Mouse (Mus musculus) G1E-ER4 (cell line): ENCODE measurements around the gene Sphk2. TPM values are rescaled to one million over a fixed set of nuclear protein-coding genes. Genes with fewer than 3 reads are reported as not detected.

Experiments used
- GATA1 ChIP-seq: IDR thresholded peaks from one replicate; pipeline ENCODE4 v1.8.0; 2012; ENCODE audit warnings: low read length, inconsistent platforms
- polyA plus RNA-seq: library from polyadenylated mRNA; stranded (reverse); fragments of >175 nt; gene quantifications from 2 replicates; pipeline ENCODE4 v1.2.3, GENCODE M21; 2012

Sphk2 gene
- polyA plus RNA-seq, 1 experiment: 172 TPM

DNA sequence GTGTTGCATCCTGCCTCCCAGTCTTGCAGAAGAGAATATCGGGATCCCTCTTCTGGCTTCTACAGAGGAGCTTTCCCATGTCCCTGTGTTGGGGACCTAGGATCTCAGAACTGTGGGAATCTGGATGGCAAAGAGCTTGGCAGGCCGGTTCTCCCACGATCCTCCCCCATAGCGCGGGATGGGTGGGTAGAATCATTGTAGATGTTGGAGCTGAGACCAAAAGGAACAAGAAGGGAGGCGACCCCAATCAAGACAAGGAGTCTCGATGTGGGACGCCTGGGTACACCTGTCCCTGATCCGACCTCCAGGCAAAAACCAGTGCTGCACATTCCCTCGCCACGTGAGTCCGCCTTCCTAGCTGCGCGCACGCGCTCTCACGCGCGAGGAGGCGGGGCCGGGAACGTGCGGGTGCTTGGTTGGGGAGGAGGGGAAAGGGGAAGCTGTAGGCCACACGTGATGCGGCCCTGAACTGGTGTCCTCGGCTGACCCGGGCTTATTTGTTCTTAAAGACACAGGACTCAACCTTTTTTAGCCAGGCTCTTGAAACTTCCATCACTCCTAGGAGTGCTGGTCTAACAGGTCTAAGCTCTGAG, 10.3 kb downstream of the Sphk2 start:
- no peak for TF ChIP-seq GATA1

DNA sequence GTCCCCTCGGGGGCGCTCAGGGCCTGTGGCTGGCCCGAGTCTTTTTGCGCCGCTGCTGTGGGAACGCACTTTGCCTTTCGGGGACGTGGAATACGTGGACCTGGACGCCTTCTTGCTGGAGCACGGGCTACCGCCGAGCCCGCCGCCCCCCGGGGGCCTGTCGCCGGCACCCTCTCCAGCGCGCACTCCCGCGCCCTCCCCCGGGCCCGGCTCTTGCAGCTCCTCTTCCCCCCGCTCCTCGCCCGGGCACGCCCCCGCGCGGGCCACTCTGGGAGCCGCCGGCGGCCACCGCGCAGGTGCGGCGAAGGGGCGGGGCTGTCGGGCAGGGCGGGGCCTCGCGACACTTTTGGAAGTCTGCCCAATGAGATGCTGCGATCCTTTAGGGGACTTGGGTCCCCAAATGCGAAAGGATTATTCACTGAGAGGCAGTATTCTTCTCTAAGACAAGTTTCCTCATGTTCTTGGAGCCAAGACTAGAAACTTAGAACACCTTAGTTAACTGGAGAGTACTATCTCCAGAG, 11.0 kb downstream of the Sphk2 start:
- TF ChIP-seq GATA1: no peak

DNA sequence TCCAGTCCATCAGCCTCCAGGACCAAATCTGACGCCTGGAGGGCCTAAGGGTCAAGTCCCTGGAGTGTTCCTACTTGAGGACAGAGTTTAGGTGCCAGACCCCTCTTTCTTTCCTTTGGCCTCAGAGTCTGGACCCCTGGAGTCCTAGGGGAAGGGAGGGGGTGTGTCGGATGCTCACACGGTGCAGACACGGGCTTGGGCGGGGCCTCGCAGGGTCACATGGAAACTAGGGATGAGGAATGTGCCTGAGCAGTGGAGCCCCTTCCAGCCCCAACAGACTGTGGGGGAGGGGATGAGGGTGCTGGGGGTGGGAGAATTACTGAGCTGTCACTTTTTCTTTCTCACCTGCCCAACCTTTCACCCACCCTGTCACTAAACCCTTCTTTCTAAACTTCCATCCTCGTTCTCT, 11.9 kb downstream of the Sphk2 start:
- no peak for TF ChIP-seq GATA1

DNA sequence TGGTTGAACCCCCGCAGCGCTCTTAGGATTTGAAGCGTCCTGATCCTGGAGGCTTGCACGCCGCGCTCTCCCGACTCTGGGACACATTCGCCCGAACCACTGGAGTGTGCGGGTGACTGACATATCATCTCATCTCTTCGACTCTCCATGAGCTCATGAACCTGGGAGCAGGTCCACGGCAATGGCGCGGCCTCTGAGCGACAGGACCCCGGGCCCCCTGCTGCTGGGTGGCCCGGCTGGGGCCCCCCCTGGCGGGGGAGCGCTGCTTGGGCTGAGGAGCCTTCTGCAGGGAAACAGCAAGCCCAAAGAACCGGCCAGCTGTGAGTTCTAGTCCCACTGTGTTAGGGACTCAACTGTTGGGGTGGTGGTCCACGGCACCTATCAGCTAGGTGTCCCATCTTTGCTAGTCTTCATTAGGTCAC, 12.3 kb downstream of the Sphk2 start:
- TF ChIP-seq GATA1: no peak

DNA sequence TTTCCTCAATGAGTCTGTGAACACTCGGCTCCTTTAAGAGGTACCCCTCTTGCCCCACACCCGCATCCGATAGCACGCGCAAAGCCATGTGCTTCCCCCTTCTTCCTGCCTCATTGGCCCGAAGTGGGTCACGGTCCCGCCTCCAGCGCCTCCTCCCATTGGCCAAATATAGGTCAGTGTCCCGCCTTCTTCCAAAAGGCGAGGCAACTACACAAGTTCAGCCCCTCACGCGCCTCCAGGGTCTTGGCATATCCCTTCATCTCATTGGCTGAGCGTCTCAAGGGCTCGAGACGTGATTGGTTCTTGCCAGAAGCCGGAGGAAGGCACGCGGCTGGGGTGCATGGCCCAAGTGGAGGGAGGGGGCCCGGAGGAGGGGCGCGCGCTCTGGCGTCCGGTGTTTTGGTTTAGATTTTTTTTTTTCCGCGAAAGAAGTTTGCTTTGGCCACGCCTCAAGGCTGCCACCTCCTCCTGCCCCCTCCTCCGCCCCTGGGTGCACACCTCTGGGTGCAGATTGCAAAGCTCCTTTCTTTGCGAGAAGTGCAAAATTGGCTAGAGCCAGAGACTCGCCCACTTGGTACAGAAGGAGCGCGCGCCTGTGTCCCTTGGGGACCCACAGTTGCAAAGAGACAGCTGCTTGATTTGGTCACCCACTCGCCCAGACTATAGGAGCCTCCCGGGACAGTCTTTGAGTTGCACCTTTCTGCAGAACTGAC, 12.9 kb downstream of the Sphk2 start, which contains the start of gene Dbp:
Gene Dbp (plus strand): TSS at position 359 of the 713 bp plus-strand sequence.
- TF ChIP-seq GATA1: no peak

DNA sequence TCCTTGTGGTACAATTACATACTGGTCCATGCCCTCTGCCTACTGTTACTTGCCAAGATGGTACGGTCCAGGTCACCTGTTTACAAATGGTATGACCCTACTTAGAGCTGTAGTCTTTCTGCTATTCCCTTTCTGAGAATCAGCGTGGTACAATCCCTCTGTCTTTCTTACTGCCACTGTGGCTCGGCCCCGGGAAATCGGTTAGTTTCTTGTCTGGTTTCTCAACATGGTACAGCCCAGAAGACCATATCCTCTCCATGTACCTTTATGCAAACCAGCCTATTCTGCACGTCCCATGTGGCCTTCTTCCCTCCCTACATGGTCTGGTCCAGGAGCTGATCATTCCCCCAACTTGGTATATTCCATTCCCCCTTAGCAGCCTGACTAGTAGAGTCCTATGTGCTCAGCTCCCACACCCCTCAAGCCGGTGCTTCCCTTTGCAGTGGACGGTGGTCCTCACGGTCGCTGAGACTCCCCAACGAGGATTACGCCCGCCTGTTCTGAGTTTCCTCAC, 13.7 kb downstream of the Sphk2 start:
- no peak for TF ChIP-seq GATA1

DNA sequence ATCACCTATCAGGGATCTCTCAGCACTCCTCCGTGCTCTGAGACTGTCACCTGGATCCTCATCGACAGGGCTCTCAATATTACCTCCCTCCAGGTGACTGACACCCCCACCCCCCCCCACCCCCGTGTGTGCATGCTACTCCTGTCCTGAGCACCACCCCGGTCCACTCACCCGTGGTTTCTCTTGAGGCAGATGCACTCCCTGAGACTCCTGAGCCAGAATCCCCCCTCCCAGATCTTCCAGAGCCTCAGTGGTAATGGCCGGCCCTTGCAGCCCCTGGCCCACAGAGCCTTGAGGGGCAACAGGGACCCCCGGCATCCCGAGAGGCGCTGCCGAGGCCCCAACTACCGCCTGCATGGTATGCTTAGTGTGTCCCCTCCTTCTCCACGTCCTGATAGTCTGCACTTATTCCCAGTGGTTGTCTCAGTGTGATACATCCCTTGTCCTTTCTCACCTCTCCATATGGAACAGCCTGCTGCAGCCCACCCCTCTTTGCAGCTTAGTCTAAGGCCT, 14.2 kb downstream of the Sphk2 start:
- TF ChIP-seq GATA1: no peak

DNA sequence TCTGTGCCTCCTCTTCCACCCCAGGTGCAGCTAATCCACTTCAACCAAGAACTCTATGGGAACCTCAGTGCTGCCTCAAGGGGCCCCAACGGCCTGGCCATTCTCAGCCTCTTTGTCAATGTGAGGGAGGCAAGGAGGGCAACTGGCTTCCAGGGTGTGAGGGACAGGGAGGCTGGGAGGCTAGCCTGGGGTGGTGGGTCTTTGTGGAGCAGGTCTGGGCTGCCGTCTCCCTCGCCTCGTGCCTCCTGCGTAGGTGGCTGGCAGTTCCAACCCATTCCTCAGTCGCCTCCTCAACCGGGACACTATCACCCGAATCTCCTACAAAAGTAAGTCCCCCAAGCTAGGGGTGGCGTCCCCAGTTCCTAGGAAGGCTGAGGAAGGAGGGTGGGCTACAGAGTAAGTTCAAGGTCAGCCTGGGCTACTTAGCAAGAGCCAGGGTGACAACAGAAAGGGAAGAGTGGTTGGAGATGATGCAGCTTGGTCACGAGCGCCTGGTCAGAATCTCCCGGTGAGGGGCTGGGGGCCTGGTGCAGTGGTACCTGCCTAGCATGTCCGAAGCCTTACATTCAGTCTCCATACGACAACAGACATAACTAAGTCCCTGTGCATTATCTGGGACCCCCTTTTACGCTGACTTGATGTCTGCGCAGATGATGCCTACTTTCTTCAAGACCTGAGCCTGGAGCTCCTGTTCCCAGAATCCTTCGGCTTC, 14.8 kb downstream of the Sphk2 start:
- TF ChIP-seq GATA1: no peak

DNA sequence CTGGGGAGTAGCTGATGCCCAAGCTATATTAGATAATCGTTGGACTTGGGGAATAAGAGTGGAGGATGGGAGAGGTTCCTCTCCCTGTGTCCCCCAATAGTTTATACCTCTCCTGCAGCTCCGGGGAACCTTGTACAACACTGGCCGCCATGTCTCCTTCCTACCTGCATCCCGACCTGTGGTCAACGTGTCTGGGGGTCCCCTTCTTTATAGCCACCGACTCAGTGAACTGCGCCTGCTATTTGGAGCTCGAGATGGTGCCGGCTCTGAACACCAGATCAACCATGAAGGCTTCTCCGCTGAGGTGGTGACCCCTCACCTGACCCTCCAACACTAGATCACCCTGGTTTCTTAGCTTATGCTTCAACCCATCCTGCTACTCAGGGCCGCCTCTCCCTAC, 15.5 kb downstream of the Sphk2 start:
- TF ChIP-seq GATA1: no peak

DNA sequence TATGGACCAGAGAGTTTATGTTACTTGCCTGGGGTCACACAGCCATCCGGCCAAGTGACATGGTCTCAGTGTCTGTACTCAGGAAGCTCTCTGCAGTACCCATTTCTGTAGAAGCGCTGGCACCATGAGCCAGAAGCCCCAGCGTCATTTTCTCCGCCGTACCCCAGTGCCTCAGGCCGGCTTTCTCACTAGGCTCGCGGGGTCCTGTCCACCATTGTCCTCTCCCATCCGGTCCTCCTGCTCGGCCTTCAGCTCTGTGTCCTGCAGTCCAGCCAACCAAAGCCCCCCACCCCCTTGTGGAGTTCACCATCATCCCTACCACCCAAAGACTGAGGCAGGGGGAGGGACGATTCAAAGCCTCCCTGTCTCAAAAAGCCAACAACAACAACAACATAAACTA, 16.2 kb downstream of the Sphk2 start:
- no peak for TF ChIP-seq GATA1

DNA sequence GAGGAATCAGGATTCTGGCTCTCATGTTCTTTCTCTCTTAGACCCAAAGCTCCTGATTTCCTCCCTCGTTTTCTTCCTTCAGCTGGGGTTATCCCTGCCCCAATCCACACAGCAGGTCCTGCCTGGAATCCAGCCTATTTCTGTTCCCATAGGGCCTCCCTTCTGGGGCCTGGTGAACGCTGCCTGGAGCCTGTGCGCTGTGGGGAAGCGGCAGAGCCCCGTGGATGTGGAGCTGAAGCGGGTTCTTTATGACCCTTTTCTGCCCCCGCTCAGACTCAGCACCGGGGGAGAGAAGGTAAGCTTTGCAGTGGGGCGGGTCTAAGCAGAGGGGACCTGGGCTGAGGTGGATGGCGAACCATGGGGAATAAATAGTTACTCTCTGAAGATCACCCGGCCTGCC, 16.7 kb downstream of the Sphk2 start:
- TF ChIP-seq GATA1: no peak

DNA sequence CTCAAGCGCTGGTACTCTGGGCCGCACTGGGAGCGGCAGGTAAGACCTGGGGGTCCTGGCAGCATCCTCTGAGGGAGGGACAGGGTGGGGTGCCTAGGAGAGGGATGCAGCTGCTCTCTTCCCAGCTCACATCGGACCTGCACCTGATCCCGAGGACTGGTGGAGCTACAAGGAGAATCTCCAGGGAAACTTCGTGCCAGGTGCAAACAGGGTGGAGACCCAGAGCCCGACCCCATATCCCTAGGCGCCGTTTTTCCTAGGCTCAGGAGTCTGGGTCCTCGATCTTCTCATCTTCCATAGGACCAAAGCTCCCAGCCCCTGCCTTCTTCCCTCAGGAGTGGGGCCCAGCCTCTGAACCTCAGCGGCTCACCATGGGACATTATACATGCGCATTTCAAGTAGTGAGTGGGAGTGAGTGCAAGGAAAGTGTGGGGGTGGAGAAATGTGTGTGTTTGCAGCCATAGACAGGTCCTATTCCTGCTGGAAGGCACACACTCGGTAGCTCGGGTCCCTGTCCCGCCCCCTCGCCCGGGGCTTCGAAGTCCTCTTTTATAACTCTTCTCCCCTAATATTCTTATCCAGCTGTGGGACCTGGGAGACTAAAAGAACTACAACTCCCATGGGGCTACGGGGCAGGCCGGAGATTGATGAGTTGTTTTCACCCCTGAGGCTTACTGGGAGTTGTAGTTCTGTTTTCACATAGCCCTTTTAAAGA, 17.3 kb downstream of the Sphk2 start:
- TF ChIP-seq GATA1: no peak

DNA sequence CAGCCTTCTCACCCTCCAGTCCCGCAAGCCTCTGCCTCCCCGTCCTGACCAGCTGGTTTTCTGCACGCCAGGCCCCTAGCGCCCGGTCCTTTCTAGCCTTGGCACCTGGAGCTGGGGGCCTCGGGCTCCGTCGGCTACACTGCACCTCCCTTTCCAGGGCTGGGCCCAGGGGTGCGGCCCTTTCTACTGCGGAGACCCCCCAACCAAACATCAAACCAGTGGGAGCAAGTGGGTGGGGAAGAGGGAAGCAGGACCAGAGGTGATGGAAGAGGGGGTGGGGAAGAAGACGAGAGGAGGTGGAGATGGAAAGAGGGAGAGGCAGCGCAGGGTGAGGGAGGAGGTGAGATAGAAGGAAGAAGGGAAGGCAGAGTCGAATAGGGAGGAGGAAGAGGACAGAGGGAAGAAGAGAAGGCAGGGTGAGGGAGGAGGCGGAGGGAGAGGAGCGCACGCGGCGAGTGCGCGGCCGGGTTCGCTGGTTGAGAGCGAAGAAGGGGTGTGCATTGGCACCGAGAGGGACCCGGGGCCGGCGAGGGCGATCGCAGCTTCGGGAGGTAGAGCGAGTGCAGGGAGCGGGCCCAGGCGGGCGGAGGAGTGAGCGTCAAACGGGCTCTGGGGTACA, 18.2 kb downstream of the Sphk2 start, which contains the start of gene Car11:
Gene Car11 (plus strand): TSS at position 321 of the 619 bp plus-strand sequence.
- TF ChIP-seq GATA1: no peak

DNA sequence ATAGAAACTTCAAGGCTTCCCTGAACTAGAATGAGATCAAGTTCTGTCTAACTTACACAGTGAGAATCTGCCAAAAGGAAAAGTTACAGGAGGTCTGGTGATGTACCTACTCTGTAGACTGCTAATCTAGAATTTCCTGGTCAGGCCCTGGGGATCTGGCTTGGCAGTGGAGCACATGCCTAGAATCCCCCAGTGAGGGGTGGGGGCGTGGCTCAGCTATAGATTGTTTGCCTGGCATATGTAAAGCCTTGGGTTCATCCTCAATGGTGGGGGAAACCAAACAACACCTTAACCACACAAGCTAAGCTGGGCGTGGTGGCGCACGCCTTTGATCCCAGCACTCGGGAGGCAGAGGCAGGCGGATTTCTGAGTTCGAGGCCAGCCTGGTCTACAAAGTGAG, 19.9 kb downstream of the Sphk2 start:
- no peak for TF ChIP-seq GATA1

DNA sequence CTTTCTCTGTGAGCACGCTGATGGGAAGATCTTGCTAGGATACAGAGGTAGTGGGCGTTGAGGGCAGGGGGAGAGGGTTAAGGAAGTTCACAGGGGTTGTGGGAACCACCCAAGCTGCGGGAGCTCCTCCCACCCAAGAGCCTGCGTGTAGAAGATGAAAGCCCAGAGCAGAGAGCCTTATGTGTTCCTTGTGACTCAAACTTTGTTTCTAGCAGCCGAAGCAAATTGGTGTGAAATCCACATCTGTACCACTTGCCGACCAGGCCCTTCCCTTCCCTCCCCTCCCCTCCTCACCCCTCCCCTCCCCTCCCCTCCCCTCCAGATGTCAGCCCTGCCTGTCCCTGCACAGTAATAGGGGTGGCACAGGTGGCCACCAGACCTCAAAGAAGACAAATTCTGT, 22.7 kb downstream of the Sphk2 start:
- no peak for TF ChIP-seq GATA1
